Mouse (Mus musculus): ENCODE measurements around the gene Vps35l. TPM values are rescaled to one million over a fixed set of nuclear protein-coding genes. Genes with fewer than 3 reads are reported as not detected.

Vps35l gene
- polyA plus RNA-seq, 1 experiment from 2014 or later, result 78.8 TPM

GRCm38 (mm10) chr7:118884969-118885368 lies 144.9 kb downstream of the Vps35l start:
- no peak for DNase-seq (ENCODE audit: low spot score)
- Histone ChIP-seq H3K36me3 (no peaks in the 10 kb centered on the region), H3K4me1 (replicated peaks) (peaks cover 61% of the 10 kb centered on the region), H3K27me3 (ENCODE audit: insufficient read depth, poor library complexity, severe bottlenecking) (0 out of 2 replicates have a peak, but pooled peaks cover 4% of the 10 kb centered on the region), H3K4me3 (no peak overlapping the region), H3K9me3 (no peaks in the 10 kb centered on the region), H3K27ac (peak overlapping the region; percentile 23; the same call in 1 of the 2 replicates)
- 80% methylated on average over 4 of the region's 4 CpGs for WGBS

- H3K9me3 ChIP-seq, result no peaks in the 10 kb centered on the region
- DNase-seq (ENCODE audit: low spot score), result peak; percentile 50
- no peaks in the 10 kb centered on the region for H3K36me3 ChIP-seq
- 22% methylated on average over 6 of the region's 6 CpGs for WGBS
- H3K4me1 ChIP-seq (replicated peaks), result peaks cover 82% of the 10 kb centered on the region
- H3K27me3 ChIP-seq (ENCODE audit: insufficient read depth, poor library complexity, severe bottlenecking), result 0 out of 2 replicates have a peak, but pooled peaks cover 4% of the 10 kb centered on the region
- no peak overlapping the region for H3K4me3 ChIP-seq
- peak overlapping the region; percentile 83 for H3K27ac ChIP-seq
Measured at GRCm38 (mm10) chr7:118887303-118888055, 147.5 kb downstream of the Vps35l start.

- Histone ChIP-seq H3K36me3 (no peaks in the 10 kb centered on the region), H3K4me3 (no peak overlapping the region), H3K27ac (peak overlapping the region; percentile 83), H3K9me3 (no peaks in the 10 kb centered on the region), H3K4me1 (replicated peaks) (peaks cover 79% of the 10 kb centered on the region), H3K27me3 (ENCODE audit: insufficient read depth, poor library complexity, severe bottlenecking) (0 out of 2 replicates have a peak, but pooled peaks cover 4% of the 10 kb centered on the region)
- WGBS, result 6% methylated on average over 3 of the region's 3 CpGs
- DNase-seq (ENCODE audit: low spot score), result peak; percentile 65
Measured at GRCm38 (mm10) chr7:118889046-118889680, 149.1 kb downstream of the Vps35l start.

Other genes starting within 250 kb of the Vps35l start
- gene Itpripl2, start 248.3 kb upstream of the Vps35l start, polyA plus RNA-seq (2016; fragmentation: Nextera tagmentation; extraction: Ambion mirVana), result 0.93 and 1.1 TPM in 2 replicates
- gene Coq7, start 206.9 kb upstream of the Vps35l start, polyA plus RNA-seq (2016; fragmentation: Nextera tagmentation; extraction: Ambion mirVana), result 122 and 128 TPM in 2 replicates
- 8.4 and 8.6 TPM in 2 replicates for gene Tmc7, start 155.5 kb upstream of the Vps35l start, polyA plus RNA-seq (2016; fragmentation: Nextera tagmentation; extraction: Ambion mirVana)
- gene Tmc5, start 142.9 kb upstream of the Vps35l start, polyA plus RNA-seq (2016; fragmentation: Nextera tagmentation; extraction: Ambion mirVana), result 0.22 and 0.51 TPM in 2 replicates
- 80.9 and 102 TPM in 2 replicates for gene Gde1, start 34.4 kb upstream of the Vps35l start, polyA plus RNA-seq (2016; fragmentation: Nextera tagmentation; extraction: Ambion mirVana)
- 28.5 and 34.1 TPM in 2 replicates for gene Ccp110, start 27.7 kb upstream of the Vps35l start, polyA plus RNA-seq (2016; fragmentation: Nextera tagmentation; extraction: Ambion mirVana)
- gene Iqck, start 115.5 kb downstream of the Vps35l start, polyA plus RNA-seq (2016; fragmentation: Nextera tagmentation; extraction: Ambion mirVana), result 6.7 and 9.6 TPM in 2 replicates
- gene Knop1, start 116.0 kb downstream of the Vps35l start, polyA plus RNA-seq (2016; fragmentation: Nextera tagmentation; extraction: Ambion mirVana), result 105 and 137 TPM in 2 replicates